Mouse (Mus musculus): ENCODE data around the gene Vtn.

Vtn gene

GRCm38 (mm10) chr11:78499004-78499403 lies at the start of gene Vtn:
Vtn (plus strand) TSS chr11:78499091.
- DNase-seq: no peak

DNA sequence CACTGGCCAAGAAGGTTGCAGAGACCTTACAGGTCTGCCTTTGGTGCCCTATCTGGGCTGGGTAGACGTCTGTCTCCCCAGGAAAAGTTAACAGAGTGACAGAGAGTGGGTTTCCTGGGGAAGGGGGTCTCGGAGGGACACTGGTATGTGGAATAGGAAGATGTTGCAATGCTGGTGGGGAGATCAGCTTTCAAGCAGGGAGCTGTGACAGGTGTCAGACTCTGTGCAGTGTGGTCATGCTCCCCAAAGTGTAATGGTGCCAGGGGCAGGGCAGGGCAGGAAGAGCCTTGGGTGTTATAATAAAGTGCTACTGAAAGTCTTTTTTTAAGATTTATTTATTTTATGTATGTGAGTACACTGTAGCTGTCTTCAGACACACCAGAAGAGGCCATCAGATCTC lies 48.6 kb upstream of the Vtn start:
- DNase-seq: no peak

GRCm38 (mm10) chr11:78453675-78454074 lies 45.2 kb upstream of the Vtn start:
- peak; percentile 50 for DNase-seq

DNA sequence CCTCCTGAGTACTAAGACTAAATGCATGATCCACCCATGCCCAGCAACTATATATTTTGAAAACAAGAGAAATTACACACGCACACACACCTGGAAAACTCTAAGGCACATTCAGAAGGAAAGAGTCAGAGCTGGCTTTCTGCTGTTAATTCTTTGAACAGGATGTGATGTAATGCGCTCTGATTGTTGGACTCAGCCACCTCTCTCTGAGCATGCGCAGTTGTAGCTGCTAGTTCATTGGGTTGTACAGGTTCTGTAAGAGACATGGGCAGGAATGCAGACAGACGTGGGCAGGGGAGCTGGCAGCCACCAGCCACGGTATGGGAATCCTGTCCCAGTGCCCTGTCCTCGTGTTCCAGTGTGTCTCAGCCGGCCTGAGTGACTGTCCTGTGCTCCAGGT lies 44.6 kb upstream of the Vtn start:
- no peak for DNase-seq

- DNase-seq: no peak
Observed at GRCm38 (mm10) chr11:78455308-78455707, 43.6 kb upstream of the Vtn start.

DNA sequence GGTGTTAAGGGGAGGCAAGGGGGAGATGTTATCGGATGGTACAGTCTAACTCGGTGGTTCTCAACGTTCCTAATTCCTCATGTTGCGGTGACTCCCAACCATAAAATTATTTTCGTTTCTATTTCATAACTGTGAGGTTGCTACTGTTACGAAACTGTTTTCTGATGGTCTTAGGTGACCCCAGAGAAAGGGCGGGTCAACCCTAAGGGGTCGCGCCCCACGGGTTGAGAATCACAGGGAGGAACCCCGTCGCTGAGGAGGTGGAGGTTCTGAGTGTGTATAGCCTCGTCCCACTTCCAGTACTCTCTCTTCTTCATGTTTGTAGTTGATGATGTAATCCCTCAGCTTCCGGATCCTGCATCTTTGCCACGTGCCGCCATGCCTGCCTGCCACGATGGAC lies 40.2 kb upstream of the Vtn start:
- no peak for DNase-seq

DNA sequence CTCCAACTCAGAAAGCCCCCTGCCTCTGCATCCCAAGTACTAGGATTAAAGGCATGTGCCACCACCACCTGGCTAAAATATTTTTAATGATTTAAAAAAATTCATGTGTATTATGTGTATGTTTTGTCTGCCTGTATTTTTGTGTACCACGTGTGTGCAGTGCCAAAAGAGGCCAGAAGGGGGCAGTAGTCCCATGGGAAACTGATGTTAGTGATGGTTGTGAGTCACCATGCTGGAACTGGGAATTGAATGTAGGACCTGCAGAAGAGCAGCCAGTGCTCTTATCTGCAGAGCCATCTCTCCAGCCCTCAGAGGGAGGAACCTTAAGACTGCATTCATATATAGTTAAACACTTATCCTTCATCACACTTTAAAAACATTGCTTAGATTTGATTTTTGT lies 37.0 kb upstream of the Vtn start:
- DNase-seq: no peak

GRCm38 (mm10) chr11:78462669-78463068 lies 36.2 kb upstream of the Vtn start:
- no peak for DNase-seq

- no peak for DNase-seq
Observed at GRCm38 (mm10) chr11:78463286-78464036, 35.4 kb upstream of the Vtn start.

GRCm38 (mm10) chr11:78465116-78465515 lies 33.8 kb upstream of the Vtn start:
- no peak for DNase-seq

DNA sequence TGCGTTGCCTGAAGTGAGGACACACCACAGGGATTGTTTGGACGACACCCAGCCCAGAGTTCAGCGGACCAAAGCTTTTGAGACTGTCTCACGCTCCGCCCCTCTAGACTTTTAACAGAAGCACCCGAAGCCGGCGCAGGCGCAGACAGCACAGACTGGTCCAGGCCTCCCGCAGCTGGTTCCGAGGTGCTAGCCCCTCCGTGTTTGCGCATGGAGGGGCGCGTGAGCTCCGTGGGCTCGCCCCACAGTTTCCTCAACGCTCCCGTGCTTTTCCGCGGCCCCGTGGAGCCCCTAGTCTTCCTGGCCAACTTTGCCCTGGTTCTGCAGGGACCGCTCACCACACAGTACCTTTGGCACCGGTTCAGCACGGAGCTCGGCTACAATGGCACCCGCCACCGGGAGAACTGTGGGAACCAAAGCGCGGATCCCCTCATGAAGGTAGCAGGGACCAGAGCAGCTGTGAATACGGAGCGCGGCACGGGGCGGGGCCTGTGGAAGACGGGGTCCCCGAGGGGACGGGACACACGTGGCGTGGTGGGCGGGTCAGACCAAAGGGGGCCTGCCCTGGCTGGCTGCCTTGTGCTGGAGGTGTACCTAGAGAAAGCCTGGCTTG lies 33.2 kb upstream of the Vtn start, which contains the start of gene Slc46a1:
Gene Slc46a1 (plus strand): TSS at position 130 of the 613 bp plus-strand sequence.
- peak; percentile 51 for DNase-seq

DNA sequence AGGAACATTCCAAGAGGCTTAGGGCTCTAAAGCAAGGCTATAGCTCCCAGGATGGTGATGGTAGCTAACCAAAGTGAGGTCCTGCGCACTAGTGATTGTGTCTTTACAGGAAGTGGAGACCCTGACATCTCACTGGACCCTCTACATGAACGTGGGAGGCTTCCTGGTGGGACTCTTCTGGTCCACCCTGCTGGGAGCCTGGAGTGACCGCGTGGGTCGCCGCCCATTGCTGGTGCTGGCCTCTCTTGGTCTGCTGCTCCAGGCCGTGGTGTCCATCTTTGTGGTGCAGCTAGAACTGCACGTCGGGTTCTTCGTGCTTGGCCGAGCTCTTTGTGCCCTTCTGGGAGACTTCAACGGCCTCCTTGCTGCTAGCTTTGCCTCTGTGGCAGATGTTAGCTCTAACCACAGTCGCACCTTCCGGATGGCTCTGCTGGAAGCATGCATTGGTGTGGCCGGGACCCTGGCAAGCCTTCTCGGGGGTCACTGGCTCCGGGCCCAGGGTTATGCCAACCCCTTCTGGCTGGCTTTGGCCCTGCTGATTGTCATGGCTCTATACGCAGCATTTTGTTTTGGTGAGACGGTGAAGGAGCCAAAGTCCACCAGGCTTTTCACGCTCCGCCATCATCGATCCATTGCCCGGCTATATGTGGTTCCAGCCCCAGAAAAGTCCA lies 32.5 kb upstream of the Vtn start:
- no peak for DNase-seq

- DNase-seq: no peak
Observed at GRCm38 (mm10) chr11:78467515-78467914, 31.4 kb upstream of the Vtn start.

DNA sequence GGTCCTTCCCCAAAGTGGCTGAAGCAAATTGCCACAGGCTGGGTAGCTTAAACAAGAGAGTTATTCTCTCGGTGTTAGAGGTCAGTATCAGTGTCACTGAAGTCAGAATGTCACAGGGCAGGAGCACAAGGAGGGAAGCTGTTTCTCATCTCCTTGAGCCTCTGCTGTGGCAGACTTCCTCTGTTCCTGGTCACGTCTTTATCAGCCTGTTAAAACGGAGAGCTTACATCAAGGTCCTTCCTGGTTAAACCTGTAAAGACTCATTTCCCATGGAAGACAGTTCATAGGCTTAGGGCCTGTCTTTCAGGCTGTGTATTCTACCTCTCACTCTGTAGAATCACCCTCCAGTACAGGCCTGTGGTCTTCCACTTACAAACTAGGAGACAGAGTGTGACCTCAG lies 31.0 kb upstream of the Vtn start:
- DNase-seq: no peak

- no peak for DNase-seq
Observed at GRCm38 (mm10) chr11:78471326-78472103, 27.4 kb upstream of the Vtn start.

- no peak for DNase-seq
Observed at GRCm38 (mm10) chr11:78475289-78475688, 23.6 kb upstream of the Vtn start.

- no peak for DNase-seq
Observed at GRCm38 (mm10) chr11:78483639-78484038, 15.3 kb upstream of the Vtn start.

DNA sequence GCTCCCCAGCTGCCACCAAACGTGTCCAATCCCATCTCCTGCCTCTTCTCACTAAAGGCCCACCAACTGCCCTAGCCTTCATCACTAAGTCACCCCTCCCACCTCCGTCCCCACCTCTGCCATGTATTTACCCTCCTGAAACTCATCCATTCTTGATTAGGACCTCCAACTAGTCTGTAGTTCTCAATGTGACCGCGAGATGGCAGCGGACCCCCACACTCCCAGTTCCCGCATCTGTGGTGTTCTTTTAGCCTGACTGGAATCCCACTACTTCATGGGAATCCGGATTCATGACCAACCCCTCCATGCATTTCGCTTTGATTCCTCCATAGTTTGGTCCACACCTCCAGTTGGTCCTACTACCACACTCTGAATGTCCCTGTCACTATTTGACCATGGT lies 10.7 kb upstream of the Vtn start:
- peak; percentile 85 for DNase-seq

DNA sequence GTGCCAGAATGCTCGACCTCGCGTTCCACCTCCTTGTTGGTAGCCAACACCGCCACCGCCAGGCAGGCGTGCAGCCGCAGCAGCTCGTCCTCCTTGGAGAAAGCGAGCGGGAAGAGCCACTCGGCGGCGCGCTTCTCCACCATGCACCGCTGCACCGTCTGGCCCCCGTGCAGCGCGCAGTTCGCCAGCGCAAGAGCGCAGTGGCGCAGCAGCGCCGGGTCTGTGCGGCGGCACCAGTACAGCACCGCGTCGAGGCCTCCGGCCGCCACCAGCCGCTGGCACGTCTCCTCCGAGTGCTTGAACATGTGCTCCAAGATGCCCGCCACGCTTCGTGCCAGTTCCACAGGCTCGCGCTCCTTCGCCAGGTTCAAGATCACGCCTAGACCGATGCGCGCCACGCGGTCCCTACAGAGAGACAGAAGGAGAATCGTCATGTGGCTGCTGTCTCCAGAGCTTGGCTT lies 8.1 kb upstream of the Vtn start:
- peak; percentile 62 for DNase-seq

DNA sequence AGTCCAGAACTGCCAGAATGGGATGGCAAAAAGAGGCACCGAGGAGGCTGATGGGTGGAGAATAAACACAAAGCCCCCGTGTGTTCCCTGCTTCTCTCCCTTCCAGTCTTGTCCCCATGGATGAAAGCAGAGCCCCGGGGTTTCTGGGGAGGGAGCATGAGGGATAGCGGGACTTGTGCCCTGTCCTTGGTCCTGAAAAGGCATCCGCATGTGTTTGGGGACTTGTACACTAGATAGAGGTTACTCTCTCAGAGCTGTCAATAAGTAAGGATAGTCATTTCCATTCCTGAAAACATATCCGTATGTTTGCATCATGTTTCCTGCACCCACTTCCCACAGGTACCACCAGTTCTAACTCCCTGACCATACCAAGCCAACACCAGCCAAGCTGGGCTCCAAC lies 3.0 kb upstream of the Vtn start:
- DNase-seq: peak; percentile 27

- peak; percentile 67 for DNase-seq
Observed at GRCm38 (mm10) chr11:78497071-78497541, 1.8 kb upstream of the Vtn start.

DNA sequence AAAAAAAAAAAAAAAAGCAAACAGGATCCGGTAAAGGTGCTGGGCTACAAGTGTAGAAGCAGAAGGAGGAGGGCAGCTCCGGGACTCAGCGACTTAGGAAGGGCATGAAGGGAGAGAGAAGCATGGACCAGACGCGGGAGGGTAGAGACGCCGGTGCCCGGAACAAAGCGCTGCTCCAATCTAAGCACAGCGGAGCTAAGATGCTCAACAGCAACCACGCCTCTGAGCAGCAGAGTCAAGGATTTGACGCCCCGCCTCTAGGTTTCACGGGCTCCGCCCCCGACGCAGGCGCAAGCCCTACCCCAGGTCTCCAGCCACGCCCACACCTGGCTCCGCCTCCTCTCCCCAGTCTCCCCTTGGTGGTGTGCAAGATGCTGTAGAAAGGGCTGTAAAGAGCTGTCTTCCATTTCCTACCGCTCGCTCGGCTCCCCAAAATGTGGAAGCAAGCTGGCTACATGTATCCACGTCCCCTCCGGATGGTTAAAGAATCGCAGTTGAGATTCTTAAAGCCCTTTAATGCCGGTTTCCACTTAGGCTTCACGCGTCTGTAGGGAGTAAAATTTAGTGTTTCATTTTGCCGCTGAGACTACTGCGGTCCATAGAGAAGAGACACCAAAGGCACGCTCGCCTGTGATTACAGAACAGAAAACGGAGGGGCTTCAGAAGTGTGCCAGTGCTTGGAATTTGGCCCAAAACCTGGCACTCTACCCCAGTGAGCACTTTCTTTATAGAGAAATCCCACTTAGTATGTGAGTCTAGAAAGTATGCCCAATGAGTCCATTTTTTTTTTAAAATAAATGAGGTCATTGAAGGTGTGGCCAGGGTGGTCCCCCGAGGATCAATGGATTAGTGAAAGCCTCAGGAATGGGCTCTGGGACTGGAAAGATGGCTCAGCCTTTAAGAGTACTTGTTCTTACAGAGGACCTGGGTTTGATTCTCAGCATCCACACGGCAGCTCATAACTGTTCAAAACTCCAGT lies 1.1 kb upstream of the Vtn start, which contains the start of gene Sarm1:
Gene Sarm1 (minus strand): TSS at position 211 of the 979 bp plus-strand sequence.
- DNase-seq: peak; percentile 98

Data from cerebellum, adult 8-10 months (tissue).